Mouse (Mus musculus): ENCODE measurements around the gene Enox1.

The Enox1 gene

GRCm38 (mm10) chr14:77458217-77458616 lies 301.7 kb downstream of the Enox1 start:
- no peak for DNase-seq (ENCODE audit: low read depth)

GRCm38 (mm10) chr14:77463919-77464318 lies 307.4 kb downstream of the Enox1 start:
- peak; percentile 48 for DNase-seq (ENCODE audit: low read depth)

- peak; percentile 33 for DNase-seq (ENCODE audit: low read depth)
Measured at GRCm38 (mm10) chr14:77464782-77465181, 308.2 kb downstream of the Enox1 start.

GRCm38 (mm10) chr14:77470577-77470976 lies 314.0 kb downstream of the Enox1 start:
- DNase-seq (ENCODE audit: low read depth), result no peak

GRCm38 (mm10) chr14:77473501-77473900 lies 316.9 kb downstream of the Enox1 start:
- no peak for DNase-seq (ENCODE audit: low read depth)

- DNase-seq (ENCODE audit: low read depth), result no peak
Measured at GRCm38 (mm10) chr14:77474026-77474425, 317.5 kb downstream of the Enox1 start.

- no peak for DNase-seq (ENCODE audit: low read depth)
Measured at GRCm38 (mm10) chr14:77475134-77475820, 318.7 kb downstream of the Enox1 start.

- no peak for DNase-seq (ENCODE audit: low read depth)
Measured at GRCm38 (mm10) chr14:77477704-77478103, 321.1 kb downstream of the Enox1 start.

GRCm38 (mm10) chr14:77478210-77478609 lies 321.6 kb downstream of the Enox1 start:
- no peak for DNase-seq (ENCODE audit: low read depth)

GRCm38 (mm10) chr14:77478692-77479091 lies 322.1 kb downstream of the Enox1 start:
- no peak for DNase-seq (ENCODE audit: low read depth)

- no peak for DNase-seq (ENCODE audit: low read depth)
Measured at GRCm38 (mm10) chr14:77483076-77483475, 326.5 kb downstream of the Enox1 start.

- DNase-seq (ENCODE audit: low read depth), result peak; percentile 97
Measured at GRCm38 (mm10) chr14:77484951-77485447, 328.4 kb downstream of the Enox1 start.

- DNase-seq (ENCODE audit: low read depth), result no peak
Measured at GRCm38 (mm10) chr14:77490699-77491098, 334.1 kb downstream of the Enox1 start.

- no peak for DNase-seq (ENCODE audit: low read depth)
Measured at GRCm38 (mm10) chr14:77491731-77492130, 335.2 kb downstream of the Enox1 start.

- DNase-seq (ENCODE audit: low read depth), result no peak
Measured at GRCm38 (mm10) chr14:77499996-77500581, 343.5 kb downstream of the Enox1 start.

- no peak for DNase-seq (ENCODE audit: low read depth)
Measured at GRCm38 (mm10) chr14:77504458-77505135, 348.0 kb downstream of the Enox1 start.

GRCm38 (mm10) chr14:77506341-77506740 lies 349.8 kb downstream of the Enox1 start:
- DNase-seq (ENCODE audit: low read depth), result no peak

- no peak for DNase-seq (ENCODE audit: low read depth)
Measured at GRCm38 (mm10) chr14:77508036-77508435, 351.5 kb downstream of the Enox1 start.

- no peak for DNase-seq (ENCODE audit: low read depth)
Measured at GRCm38 (mm10) chr14:77509042-77509441, 352.5 kb downstream of the Enox1 start.

- no peak for DNase-seq (ENCODE audit: low read depth)
Measured at GRCm38 (mm10) chr14:77509924-77510323, 353.4 kb downstream of the Enox1 start.

- no peak for DNase-seq (ENCODE audit: low read depth)
Measured at GRCm38 (mm10) chr14:77511137-77511870, 354.7 kb downstream of the Enox1 start.

GRCm38 (mm10) chr14:77518017-77518416 lies 361.5 kb downstream of the Enox1 start:
- DNase-seq (ENCODE audit: low read depth), result no peak

All from NIH3T3 (cell line).